Mouse (Mus musculus) midbrain, postnatal 0 days (tissue): ENCODE measurements at regions not wholly inside any gene's neighbourhood (a gene's known extent, or its start where the extent isn't known, plus 50 kb on each side); places are given as distances from the start of the nearest gene placed in this dataset.

Source experiments
- ATAC-seq: fragments of 200-750 bp; cut with Nextera tagmentation; 2 replicates; pipeline ENCODE4 v1.8.0; 2017; ENCODE audit warnings: moderate number of reproducible peaks, mild to moderate bottlenecking, moderate TSS enrichment, moderate library complexity; ENCODE audit not compliant: low FRiP score
- DNase-seq: peaks from one replicate; pipeline ENCODE4 v3.0.0-alpha.2; 2015; ENCODE audit warnings: low spot score
- H3K27ac ChIP-seq: fragments of 300-500 bp; sonication (generic); 2 replicates; pipeline ENCODE4 v1.5.1; 2014; ENCODE audit warnings: low read depth, mild to moderate bottlenecking, low read length, mixed read lengths
- H3K27me3 ChIP-seq: fragments of 300-500 bp; sonication (generic); 2 replicates; pipeline ENCODE4 v1.6.1; 2014; ENCODE audit warnings: low read length, control low read depth, mixed read lengths; ENCODE audit not compliant: insufficient read depth
- H3K36me3 ChIP-seq: fragments of 300-500 bp; sonication (generic); 2 replicates; pipeline ENCODE4 v1.6.1; 2014; ENCODE audit warnings: low read length, control low read depth, mixed read lengths; ENCODE audit not compliant: insufficient read depth
- H3K4me1 ChIP-seq: fragments of 300-500 bp; sonication (generic); 2 replicates; pipeline ENCODE4 v1.6.1; 2014; ENCODE audit warnings: mild to moderate bottlenecking, control low read depth, antibody characterized with exemption, low read length, mixed read lengths; ENCODE audit not compliant: insufficient read depth
- H3K4me2 ChIP-seq: fragments of 300-500 bp; sonication (generic); 2 replicates; pipeline ENCODE4 v1.6.1; 2014; ENCODE audit warnings: low read depth, mild to moderate bottlenecking, low read length, mixed read lengths; ENCODE audit not compliant: poor library complexity, severe bottlenecking
- H3K4me3 ChIP-seq: fragments of 300-500 bp; sonication (generic); 2 replicates; pipeline ENCODE4 v1.5.1; 2014; ENCODE audit warnings: low read depth, mild to moderate bottlenecking, low read length, moderate library complexity
- H3K9ac ChIP-seq: fragments of 300-500 bp; sonication (generic); replicated peaks from 2 replicates; pipeline ENCODE4 v1.6.1; 2014; ENCODE audit warnings: mild to moderate bottlenecking, low read length, moderate library complexity, mixed read lengths; ENCODE audit not compliant: poor library complexity, severe bottlenecking
- H3K9me3 ChIP-seq: fragments of 300-500 bp; sonication (generic); 2 replicates; pipeline ENCODE4 v1.6.1; 2016; ENCODE audit warnings: low read length, control low read depth
- CTCF ChIP-seq: IDR thresholded peaks from 2 replicates; pipeline ENCODE4 v1.5.1; 2016; ENCODE audit warnings: antibody characterized with exemption, mild to moderate bottlenecking
- whole genome bisulfite sequencing: fragments of 180-500 bp; shearing (Covaris S2); extraction: QIAGEN DNeasy Blood & Tissue Kit; methylation state at CpG from one replicate; pipeline ENCODE4 v1.1.7; 2014; 5-methylcytosine and 5-hydroxymethylcytosine counted together

- ATAC-seq (no peak), DNase-seq (no peak)
- no peak for TF ChIP-seq CTCF
- H3K9me3 ChIP-seq = no peaks in the 10 kb centered on the region
- H3K27ac ChIP-seq = no peak overlapping the region
- no peaks in the 10 kb centered on the region for H3K36me3 ChIP-seq
- no peaks in the 10 kb centered on the region for H3K4me1 ChIP-seq
- 88% methylated on average over 1 of the region's 1 CpGs for WGBS
- no peak overlapping the region for H3K4me3 ChIP-seq
- H3K4me2 ChIP-seq = no peak overlapping the region
- H3K9ac ChIP-seq = no peak overlapping the region
- H3K27me3 ChIP-seq = no peaks in the 10 kb centered on the region
These were observed 174.3 kb downstream of the Gm9733 start for GRCm38 (mm10) chr3:15157842-15158241.

- TF ChIP-seq CTCF = no peak
- no peak overlapping the region for H3K4me2 ChIP-seq
- H3K27ac ChIP-seq = no peak overlapping the region
- ATAC-seq = no peak
- H3K36me3 ChIP-seq = no peaks in the 10 kb centered on the region
- no peaks in the 10 kb centered on the region for H3K27me3 ChIP-seq
- DNase-seq = no peak
- no peak overlapping the region for H3K4me3 ChIP-seq
- 91% methylated on average over 8 of the region's 8 CpGs for WGBS
- H3K9ac ChIP-seq = no peak overlapping the region
- H3K9me3 ChIP-seq = no peaks in the 10 kb centered on the region
- no peaks in the 10 kb centered on the region for H3K4me1 ChIP-seq
These were observed 173.2 kb downstream of the Gm9733 start for GRCm38 (mm10) chr3:15158926-15159325.

GRCm38 (mm10) chr3:15159965-15160714 is 172.0 kb downstream of the Gm9733 start:
- no peak for ATAC-seq
- Histone ChIP-seq H3K36me3 (no peaks in the 10 kb centered on the region), H3K9me3 (no peaks in the 10 kb centered on the region), H3K4me1 (no peaks in the 10 kb centered on the region), H3K4me3 (no peak overlapping the region), H3K27ac (no peak overlapping the region), H3K9ac (no peak overlapping the region), H3K27me3 (no peaks in the 10 kb centered on the region), H3K4me2 (no peak overlapping the region)
- no peak for DNase-seq
- 89% methylated on average over 8 of the region's 8 CpGs for WGBS
- no peak for TF ChIP-seq CTCF

GRCm38 (mm10) chr3:15175811-15176210 is 156.3 kb downstream of the Gm9733 start:
- Histone ChIP-seq H3K36me3 (no peaks in the 10 kb centered on the region), H3K9ac (no peak overlapping the region), H3K4me1 (no peaks in the 10 kb centered on the region), H3K4me3 (no peak overlapping the region), H3K9me3 (no peaks in the 10 kb centered on the region), H3K4me2 (no peak overlapping the region), H3K27ac (no peak overlapping the region), H3K27me3 (no peaks in the 10 kb centered on the region)
- ATAC-seq (0 out of 2 replicates have a peak, but pooled peaks have one; percentile 31), DNase-seq (no peak)
- 83% methylated on average over 2 of the region's 2 CpGs for WGBS
- TF ChIP-seq CTCF = no peak

GRCm38 (mm10) chr3:15179079-15179812 is 152.9 kb downstream of the Gm9733 start:
- H3K4me3 ChIP-seq = no peak overlapping the region
- H3K4me2 ChIP-seq = no peak overlapping the region
- H3K4me1 ChIP-seq = no peaks in the 10 kb centered on the region
- no peak for TF ChIP-seq CTCF
- H3K27me3 ChIP-seq = no peaks in the 10 kb centered on the region
- H3K9me3 ChIP-seq = no peaks in the 10 kb centered on the region
- DNase-seq = no peak
- no peaks in the 10 kb centered on the region for H3K36me3 ChIP-seq
- no peak for ATAC-seq
- WGBS = 79% methylated on average over 6 of the region's 6 CpGs
- H3K27ac ChIP-seq = no peak overlapping the region
- H3K9ac ChIP-seq = no peak overlapping the region

- no peak for DNase-seq
- no peak for ATAC-seq
- WGBS = 92% methylated on average over 5 of the region's 5 CpGs
- Histone ChIP-seq H3K27me3 (no peaks in the 10 kb centered on the region), H3K36me3 (no peaks in the 10 kb centered on the region), H3K27ac (no peak overlapping the region), H3K4me3 (no peak overlapping the region), H3K4me1 (no peaks in the 10 kb centered on the region), H3K4me2 (no peak overlapping the region), H3K9me3 (no peaks in the 10 kb centered on the region), H3K9ac (no peak overlapping the region)
- TF ChIP-seq CTCF = no peak
These were observed 151.0 kb downstream of the Gm9733 start for GRCm38 (mm10) chr3:15181111-15181510.
